Mouse (Mus musculus): ENCODE data around the gene Nxnl2.

Gene Nxnl2

DNA sequence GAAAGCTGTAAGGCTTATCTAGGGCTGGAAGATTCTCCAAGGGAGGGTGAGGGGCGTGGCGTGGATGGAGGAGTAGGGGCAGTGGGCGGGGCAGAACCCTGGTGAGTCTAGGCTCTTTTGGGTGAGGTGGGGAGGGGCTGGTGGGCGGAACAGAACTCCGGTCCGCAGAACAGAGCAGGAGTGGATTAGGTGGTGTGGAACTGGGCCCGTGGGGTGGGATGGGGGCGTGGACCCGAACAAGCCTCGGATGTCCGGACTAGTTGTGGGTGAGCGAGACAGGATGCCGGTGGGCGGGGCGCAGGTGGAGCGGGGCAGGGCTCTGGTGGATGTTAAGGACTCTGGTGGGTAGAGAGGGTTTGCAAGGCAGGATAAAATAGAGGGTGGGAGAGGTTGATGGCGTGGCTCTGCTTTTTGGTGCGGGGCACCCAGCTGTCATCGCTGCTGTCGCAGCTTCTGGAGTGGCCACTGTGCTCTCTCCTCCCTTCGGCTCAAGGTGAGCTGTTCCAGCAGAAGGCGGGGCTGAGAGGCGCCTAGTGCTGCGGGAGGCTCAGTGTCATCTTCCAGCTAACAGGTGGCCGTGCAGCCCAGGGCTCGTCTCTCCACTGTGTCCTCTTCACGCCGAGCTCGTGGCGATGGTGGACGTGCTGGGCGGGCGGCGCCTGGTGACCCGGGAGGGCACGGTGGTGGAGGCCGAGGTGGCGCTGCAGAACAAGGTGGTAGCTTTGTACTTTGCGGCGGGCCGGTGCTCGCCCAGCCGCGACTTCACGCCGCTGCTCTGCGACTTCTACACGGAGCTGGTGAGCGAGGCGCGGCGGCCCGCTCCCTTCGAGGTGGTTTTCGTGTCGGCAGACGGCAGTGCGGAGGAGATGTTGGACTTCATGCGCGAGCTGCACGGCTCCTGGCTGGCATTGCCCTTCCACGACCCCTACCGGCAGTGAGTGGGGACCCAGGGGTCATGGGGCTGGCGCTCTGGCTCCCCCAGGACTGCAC lies at the start of gene Nxnl2:
Gene Nxnl2 (plus strand): TSS at position 332 of the 990 bp plus-strand sequence.
- no peak for DNase-seq (ENCODE audit: low read depth)

DNA sequence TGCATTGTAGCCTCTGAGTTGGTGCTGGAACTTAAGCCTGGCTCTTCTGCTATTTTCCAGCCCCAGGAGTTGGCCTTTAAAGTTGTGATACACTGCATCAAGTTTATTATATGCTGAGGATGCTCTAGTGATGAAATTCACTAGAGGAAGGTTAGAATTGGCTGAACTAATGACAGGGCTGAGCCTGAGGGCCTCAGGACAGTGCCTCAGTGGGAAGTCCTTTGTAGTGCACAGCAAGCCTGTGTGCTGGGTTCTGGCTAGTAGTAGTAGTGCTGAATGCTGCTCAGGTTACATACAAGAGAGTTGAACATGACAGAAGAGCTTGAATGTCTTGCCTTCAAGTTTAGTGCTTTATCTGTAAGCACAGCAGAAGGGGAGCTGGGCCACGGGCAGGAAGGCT lies 48.9 kb upstream of the Nxnl2 start:
- no peak for DNase-seq (ENCODE audit: low read depth)

DNA sequence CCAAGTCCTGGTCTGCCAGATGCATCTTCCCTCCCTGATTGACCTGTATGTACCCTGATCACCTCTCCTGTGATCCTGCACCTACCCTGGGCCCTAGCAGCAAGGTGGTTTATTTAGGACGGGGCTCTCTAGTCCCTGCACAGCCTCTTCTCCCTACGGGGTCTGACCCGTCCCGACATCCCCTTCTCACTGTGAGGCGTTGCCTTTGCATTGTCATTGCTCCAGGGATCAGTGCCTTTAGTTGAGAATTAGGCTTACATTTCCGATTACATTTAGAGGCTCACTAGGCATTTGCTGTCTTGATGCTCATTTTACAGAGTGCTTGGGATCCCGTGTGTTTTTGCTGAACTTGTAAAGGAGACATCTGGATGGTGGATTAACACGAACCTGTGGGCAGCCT lies 48.1 kb upstream of the Nxnl2 start:
- no peak for DNase-seq (ENCODE audit: low read depth)

DNA sequence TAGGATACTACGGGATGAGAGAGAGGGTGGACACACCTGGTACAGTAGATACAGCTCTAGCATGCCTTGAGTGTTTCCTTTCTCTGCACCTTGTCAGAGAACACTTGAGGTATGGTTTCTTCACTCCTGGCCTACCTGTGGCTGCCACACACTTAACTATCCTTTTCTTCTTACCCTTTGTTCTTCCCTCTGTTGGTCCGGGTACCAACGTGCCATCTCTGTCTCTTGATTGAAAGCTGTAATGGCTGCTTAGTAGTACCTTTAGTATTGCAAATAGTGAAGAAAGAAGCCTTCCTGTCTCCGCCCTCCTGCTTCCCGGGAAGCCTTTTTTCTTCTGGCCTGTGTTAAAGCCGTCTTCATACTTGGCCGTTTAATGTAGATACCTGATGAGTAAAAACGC lies 45.5 kb upstream of the Nxnl2 start:
- DNase-seq (ENCODE audit: low read depth), result no peak

DNA sequence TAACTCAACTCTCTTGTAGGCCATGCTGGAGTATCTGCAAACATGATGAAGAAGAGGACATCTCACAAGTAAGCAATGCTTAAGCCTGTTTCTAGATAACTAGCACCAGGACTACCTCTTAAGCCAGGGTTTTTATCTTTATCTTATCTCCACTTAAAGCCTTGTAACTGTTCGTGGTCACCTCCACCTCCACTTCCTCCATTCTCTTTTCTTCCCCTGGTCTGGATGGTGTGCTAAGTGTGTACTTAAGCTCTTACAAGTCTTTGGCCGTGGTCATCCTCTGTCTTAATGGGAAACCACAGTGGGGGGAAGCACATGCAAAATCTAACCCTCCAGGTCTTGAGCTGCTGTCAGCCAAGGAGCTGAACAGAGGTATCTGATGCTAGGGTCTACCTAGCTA lies 42.9 kb upstream of the Nxnl2 start:
- no peak for DNase-seq (ENCODE audit: low read depth)

DNA sequence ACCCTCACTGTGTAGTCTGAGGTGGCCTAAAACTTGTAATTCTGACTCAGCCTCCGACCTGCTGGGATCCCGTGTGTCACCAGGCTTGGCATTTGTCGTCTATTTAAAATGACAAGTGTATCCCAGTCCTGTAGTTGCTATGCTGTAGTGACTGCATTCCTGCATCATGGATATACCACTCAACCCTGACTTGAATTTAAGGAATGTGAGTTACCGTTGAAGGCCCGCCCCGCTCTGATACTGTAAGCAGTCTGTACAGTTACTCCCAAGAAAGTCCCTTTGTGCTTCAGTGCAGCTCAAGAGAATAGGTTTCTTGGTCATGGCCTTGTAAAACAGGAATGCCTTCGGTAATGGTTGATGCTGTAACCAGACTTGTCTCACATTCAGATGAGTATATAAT lies 42.4 kb upstream of the Nxnl2 start:
- DNase-seq (ENCODE audit: low read depth), result no peak

DNA sequence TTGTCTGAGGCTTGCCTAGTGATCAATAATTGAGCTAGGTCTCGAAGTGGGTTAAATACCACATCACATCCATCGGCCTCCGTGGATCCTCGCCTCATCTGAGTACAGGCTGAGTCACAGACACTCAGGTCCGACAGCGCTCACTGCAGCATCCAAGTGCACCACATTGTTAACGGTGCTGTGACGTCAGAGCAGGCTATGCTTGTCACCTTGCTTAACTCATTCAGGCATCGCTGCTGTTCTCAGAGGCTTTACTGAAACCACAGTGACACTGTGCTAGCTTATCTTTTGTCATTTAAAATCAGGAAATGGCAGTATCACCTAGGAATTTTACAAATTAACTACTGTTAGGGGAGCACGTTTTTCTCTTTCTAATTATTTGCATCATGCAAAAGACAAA lies 39.6 kb upstream of the Nxnl2 start:
- no peak for DNase-seq (ENCODE audit: low read depth)

DNA sequence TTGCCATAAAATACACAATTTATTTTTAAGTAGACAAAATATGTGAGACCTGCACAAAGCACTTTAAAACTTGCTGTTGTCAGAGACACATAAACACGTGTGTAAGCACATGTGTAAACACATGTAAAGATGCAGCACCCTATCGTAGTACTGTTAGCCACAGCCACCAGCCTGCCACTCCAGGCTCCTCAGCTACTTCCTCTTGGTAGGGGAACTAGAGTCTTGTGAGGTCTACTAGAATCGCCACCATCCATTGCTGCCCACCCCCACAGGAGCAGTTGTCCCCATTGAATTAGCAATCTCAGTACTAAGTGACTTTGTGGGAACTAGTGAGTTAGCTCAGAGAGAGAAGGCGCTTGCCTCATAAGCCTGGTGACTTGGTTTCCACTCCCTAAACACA lies 34.5 kb upstream of the Nxnl2 start:
- no peak for DNase-seq (ENCODE audit: low read depth)

DNA sequence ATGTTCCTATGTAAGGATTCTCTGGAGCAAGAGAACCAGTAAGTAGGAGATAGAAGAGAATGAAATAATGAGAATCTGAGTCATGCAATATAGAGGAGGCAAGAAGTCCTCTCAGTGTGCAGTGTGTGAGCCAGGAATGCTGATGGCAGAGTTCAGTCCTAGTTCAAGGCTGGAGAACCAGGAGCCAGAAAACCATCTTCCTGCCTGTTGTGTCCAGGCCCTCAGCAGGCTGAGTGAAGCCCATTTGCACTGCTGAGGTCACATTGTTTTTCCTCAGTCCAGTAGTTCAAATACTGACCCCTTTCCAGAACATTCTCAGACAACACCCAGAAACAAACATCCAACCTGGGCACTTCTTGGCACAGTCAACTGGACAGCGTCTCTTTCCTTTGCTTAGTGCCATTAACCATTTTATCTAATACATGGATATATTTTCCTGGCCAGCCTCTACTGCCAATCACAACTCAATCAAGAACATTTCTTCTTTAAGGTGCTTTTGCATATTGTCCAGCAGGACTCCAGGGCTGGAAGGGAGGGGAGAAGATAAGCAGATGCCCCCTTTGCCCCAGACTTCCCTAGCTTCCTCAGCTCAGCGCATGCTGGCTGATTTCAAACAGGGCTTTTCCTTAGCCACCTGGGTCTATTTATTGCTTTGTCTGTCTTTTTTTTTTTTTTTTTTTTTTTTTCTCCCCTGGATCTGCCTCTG lies 33.7 kb upstream of the Nxnl2 start:
- DNase-seq (ENCODE audit: low read depth), result no peak

DNA sequence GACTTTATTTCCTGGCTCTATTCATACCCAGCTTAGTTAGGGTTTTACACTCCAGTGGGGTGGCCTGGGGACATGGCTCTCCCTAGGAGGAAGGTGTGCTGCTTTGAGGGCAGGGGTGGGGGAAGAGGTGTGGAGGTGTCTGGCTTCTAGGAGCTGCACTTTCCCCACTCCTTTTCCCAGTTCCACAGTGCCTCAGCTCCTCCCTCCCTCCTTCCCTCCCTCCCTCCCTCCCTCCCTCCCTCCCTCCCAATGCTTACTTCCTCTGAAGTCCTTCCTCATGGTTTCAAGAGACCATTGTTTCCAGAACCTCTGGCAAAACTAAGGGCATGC lies 33.2 kb upstream of the Nxnl2 start:
- no peak for DNase-seq (ENCODE audit: low read depth)

DNA sequence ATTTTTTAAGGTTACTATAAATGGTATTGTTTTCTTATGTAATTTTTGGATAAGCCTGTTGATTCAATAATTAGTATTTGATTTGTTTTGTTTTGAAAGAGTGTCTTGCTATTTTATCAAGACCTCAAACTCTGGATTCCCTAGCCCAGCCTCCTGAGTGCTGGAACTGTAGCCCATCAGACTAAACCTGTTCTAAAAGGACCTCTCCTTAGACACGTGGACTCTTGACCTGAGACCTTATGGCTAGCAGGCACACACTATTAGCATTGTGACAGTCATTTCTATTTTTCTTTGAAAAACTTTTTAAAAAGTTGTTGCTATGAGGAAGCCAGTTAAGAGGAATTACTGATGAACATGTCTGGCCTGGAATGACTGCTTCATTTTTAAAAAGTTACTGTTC lies 23.7 kb upstream of the Nxnl2 start:
- DNase-seq (ENCODE audit: low read depth), result no peak

DNA sequence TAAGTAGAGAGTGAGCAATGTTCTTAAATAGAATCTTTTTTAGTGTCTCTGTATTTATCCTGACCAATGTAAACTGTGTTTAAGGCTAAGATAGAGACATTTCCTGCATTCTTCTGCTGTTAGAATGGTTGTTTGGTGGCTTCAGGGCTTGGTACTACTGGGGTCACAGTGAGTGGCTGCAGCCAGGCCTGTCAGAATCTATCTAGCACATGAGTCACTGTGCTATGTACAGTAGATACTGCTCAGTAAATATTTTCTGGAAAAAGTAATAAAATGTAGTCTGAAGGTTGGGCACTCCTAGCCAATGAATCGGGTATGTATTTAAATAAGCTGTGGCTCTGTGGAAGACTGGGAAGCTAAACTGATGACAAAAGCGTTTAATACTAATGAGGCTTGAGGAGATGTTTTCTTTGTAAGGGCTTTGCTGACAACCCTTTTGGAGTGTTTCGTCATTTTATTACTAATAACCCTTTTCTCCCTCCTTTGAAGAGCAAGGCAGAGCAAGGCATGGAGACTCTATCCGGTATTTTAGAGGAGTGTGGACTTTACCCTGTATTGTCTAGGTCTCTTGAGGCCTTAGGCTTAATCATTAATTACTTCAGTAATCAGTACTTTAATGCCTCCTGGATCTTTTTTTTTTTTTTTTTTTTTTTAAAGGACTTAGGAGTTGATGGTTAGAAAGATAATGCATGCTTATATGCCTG lies 17.7 kb upstream of the Nxnl2 start:
- no peak for DNase-seq (ENCODE audit: low read depth)

DNA sequence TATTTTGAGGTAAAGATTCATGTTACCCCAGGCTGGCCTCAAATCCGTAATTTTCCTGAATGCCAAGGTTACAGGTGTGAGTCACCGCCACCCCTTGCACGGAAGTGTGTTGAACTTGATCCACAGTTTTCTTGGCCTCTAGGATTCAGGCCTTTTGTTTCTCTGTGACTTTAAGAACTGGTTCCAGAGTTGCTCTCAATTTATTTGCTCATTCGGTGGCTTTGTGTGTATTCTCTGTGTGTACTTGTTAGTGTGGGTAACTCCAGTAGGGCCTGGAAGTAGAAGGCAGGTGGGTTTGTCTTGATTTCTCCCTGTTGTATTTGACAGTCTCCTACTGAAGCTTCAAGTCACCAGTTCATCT lies 17.2 kb upstream of the Nxnl2 start:
- DNase-seq (ENCODE audit: low read depth), result no peak

DNA sequence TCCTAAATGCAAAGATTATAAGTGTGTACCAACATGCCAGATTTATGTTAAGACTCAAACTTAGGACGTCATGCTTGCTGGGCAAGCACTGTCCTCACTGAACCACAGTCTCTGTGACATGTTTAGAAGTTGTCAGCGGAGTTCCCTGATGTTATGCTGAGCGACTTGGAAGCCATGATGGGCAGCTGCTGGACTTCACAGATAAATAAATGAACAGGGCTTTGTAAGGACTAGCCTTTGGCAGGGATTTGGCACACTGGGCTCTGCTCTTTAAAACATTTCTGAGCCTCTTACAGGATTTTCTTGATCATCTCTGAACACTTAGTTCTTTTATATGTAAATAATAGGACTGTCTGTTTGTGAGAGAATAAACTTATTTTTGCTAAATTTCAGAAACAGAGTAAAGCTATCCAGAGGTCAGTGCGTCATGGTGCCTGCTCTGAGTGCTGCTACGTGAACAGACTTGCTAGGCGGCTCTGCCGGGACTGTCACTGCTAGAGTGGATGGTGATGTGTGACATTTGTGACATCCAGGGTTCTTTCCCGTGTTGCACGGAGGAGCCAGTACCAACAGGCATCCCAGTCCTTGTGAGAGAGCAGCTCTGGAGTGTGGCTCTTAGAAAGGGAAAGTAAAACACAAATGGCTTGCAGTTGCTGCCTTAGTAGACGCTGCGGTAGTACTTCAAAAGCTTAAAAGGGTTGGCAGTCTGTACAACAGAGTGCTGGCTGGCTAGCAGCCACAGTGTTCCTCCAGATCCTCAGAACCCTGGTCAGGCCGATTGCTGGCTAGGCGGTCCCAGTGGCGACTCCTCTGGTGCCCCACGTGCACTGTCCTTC lies 15.4 kb upstream of the Nxnl2 start:
- no peak for DNase-seq (ENCODE audit: low read depth)

DNA sequence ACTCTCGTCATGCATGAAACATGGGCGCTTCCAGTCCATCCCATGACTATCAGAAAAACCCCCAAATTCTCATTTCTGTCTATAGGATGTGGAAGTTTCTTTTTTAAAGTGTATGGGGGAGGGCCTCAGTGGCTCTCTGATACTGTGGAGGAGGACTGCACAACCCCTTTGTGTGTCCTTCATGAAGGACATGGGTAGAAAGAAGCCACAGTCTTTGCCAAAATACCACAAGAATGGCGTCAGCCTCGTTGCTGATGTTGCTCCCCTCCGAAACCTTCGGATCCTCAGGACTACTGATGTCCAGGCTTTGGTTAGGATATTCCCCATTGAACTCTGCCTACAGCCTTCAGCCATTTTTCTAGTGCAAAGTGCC lies 14.8 kb upstream of the Nxnl2 start:
- no peak for DNase-seq (ENCODE audit: low read depth)

DNA sequence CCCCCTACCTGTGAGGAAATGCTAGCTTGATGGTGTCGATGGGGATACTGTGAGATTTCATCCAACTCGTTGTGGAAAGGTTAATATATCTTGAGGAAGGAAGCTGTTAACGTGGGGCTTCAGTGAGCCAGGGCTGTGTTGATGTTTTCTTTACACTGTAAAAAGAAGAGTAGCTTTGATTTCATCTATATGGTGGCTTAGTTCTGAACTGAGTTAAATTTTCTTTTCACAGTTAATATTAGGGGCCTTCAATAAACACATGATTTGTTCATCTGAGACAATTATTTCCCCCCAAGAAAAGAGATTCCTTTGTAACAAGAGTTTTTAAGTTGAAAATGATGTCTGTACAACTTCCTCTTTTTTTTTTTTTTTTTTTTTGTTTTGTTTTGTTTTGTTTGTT lies 13.5 kb upstream of the Nxnl2 start:
- DNase-seq (ENCODE audit: low read depth), result no peak

DNA sequence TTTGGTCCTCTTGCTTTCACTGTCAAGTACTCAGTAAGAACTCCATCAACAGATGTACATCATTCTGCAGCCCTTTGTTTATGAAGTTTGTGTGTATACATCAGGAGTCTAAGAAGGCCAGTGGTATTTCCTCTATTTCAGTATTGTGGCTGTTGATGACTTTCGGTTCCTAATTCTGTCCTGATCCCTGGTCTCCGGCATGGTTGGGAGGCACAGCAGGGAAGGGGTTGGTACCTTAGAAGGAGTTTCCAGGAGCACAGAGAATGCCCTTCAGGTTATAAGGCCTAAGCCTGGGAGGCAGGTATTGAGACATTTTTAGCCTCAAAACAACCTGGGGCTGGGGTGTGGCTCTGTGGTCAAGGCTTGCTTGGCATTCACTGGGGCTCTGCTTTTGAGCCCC lies 9.2 kb upstream of the Nxnl2 start:
- DNase-seq (ENCODE audit: low read depth), result no peak

DNA sequence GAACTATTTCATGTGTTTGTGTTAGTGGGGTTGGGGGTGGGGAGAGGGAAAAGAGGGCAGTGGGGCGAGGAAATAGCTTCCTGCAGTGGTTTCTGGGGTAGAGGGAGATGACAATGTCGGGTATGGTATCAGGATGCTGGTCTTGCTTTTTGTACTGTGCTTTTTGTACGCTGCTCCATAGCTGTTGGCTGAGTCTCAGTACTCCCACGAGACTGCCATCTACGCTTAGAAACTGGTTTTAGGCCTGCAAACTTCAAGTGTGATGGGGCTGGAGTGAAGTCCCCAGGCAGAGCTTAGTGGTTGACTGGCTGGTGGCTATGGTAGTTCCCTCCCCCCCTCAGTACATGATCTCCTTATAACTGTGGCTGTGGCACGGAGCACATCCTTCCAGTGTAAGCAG lies 8.6 kb upstream of the Nxnl2 start:
- DNase-seq (ENCODE audit: low read depth), result no peak

DNA sequence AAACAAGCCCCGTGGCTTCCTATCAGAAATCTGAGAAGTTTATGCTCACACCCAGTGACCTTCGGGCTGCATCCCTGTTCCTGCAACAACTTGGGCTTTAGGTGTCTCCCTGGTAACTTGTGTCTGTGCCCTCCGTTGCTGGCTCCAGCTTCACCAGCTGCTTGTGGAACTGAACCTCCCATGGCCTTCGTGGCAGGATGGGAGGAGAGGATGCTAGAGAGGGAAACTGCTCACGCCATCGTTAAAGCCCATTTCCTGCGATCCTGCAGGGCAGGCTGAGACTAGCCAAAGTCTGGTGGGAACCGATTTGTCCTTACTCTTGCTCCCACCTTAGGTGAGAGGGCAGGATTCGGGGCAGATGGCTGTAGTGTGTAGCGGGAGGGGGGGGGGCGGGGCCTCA lies 4.1 kb upstream of the Nxnl2 start:
- no peak for DNase-seq (ENCODE audit: low read depth)

DNA sequence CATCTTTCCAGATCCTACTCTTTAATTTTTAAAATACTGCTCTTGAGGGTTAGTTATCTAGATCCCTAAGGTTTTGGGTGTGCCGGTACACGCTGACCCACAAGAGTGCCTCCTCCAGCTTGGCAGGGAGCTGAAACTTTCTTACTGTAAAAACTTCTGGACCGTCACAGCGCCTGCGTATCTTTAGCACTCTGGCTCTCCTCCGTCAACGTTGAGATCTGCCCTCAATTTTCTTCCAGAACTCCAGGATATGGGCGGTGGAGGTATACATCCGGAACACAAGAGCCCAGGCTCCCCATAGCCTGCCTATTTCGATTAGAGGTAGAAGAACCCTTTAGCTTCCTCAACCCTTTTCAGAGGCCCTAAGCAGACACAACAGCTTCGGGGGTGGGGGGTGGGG lies 607 bp upstream of the Nxnl2 start:
- no peak for DNase-seq (ENCODE audit: low read depth)

DNA sequence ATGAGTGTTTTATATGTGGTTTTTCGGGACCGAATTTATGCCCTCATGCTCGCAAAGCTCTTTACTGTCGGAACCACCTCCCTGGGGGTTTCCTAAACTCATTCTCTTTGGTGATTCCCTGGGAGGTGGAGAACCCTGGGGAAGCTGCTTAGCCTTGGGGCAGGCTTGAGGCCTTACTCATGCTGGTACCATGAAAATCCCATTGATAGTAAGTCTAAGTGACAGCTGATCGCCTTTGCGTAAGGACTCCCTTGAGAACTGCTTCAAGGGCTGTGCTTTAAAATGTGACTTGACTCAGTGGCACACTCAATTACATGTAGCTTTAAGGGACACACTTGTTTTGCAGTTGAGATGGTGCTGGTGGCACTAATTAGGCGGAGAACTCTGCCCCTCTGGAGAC lies 1.8 kb downstream of the Nxnl2 start:
- no peak for DNase-seq (ENCODE audit: low read depth)

DNA sequence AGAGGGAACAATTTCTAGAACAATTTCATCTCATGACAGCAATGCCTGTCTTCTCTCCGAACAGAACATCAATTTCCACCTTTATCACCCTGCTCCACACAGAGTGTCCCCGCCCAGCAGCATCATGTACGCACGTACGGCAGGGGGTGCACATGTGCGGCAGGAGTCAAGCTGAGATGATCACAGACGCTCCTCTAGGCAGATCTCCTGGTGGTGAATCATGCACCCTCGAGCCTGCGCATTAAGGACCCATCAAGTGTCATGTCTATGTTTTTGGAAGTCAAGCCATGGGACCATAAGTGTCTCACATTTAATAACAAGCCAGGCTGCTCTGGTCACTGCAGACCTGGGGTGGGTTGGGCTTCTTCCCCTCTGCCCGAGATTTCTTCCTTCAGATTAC lies 8.1 kb downstream of the Nxnl2 start:
- no peak for DNase-seq (ENCODE audit: low read depth)

Measured in c-Kit-positive CD71-positive TER-119-negative erythroid progenitor cells, embryonic 14.5 days (primary cell).